Mouse (Mus musculus) hindbrain, embryonic 11.5 days (tissue): ENCODE measurements around the gene Trpm5. TPM values are rescaled to one million over a fixed set of nuclear protein-coding genes. Genes with fewer than 3 reads are reported as not detected.

Source experiments
- ATAC-seq: fragments of 200-750 bp; cut with Nextera tagmentation; 2 replicates; pipeline ENCODE4 v1.8.0; 2017; ENCODE audit warnings: mild to moderate bottlenecking, moderate TSS enrichment, moderate library complexity; ENCODE audit not compliant: low FRiP score
- DNase-seq: peaks from one replicate; pipeline ENCODE4 v3.0.0-alpha.2; 2015; ENCODE audit warnings: low spot score
- H3K27ac ChIP-seq: fragments of 300-500 bp; sonication (generic); 2 replicates; pipeline ENCODE4 v1.5.1; 2014; ENCODE audit warnings: mild to moderate bottlenecking, low read depth, low read length
- H3K27me3 ChIP-seq: fragments of 300-500 bp; sonication (generic); 2 replicates; pipeline ENCODE4 v1.6.1; 2014; ENCODE audit warnings: mild to moderate bottlenecking, low read length, moderate library complexity, mixed read lengths; ENCODE audit not compliant: control insufficient read depth, insufficient read depth
- H3K36me3 ChIP-seq: fragments of 300-500 bp; sonication (generic); 2 replicates; pipeline ENCODE4 v1.6.1; 2014; ENCODE audit warnings: mild to moderate bottlenecking, low read length, moderate library complexity, mixed read lengths; ENCODE audit not compliant: control insufficient read depth, insufficient read depth
- H3K4me1 ChIP-seq: fragments of 300-500 bp; sonication (generic); replicated peaks from 2 replicates; pipeline ENCODE4 v1.6.1; 2014; ENCODE audit warnings: low read length, mixed read lengths; ENCODE audit not compliant: control insufficient read depth, insufficient read depth
- H3K4me2 ChIP-seq: fragments of 300-500 bp; sonication (generic); replicated peaks from 2 replicates; pipeline ENCODE4 v1.6.1; 2014; ENCODE audit warnings: mild to moderate bottlenecking, low read depth, low read length
- H3K4me3 ChIP-seq: fragments of 300-500 bp; sonication (generic); 2 replicates; pipeline ENCODE4 v1.5.1; 2014; ENCODE audit warnings: low read depth, low read length
- H3K9ac ChIP-seq: fragments of 300-500 bp; sonication (generic); 2 replicates; pipeline ENCODE4 v1.6.1; 2014; ENCODE audit warnings: low read depth, low read length
- H3K9me3 ChIP-seq: fragments of 300-500 bp; sonication (generic); 2 replicates; pipeline ENCODE4 v1.6.1; 2016; ENCODE audit warnings: low read length; ENCODE audit not compliant: control insufficient read depth
- WGBS: fragments of 180-500 bp; shearing (Covaris S2); extraction: QIAGEN DNeasy Blood & Tissue Kit; methylation state at CpG from one replicate; pipeline ENCODE4 v1.1.7; 2014; 5-methylcytosine and 5-hydroxymethylcytosine counted together
- polyA plus RNA-seq: library from polyadenylated mRNA; unstranded; fragments of >200 nt; fragmentation: Nextera tagmentation; extraction: Ambion mirVana; gene quantifications from 2 replicates; pipeline ENCODE4 v1.2.1, GENCODE M21; 2014

The Trpm5 gene
- polyA plus RNA-seq, 1 experiment from 2014 or later = 0.88 TPM

GRCm38 (mm10) chr7:143123876-143124669 lies 29.6 kb upstream of the Trpm5 start:
- Histone ChIP-seq H3K27ac (no peak overlapping the region), H3K36me3 (no peaks in the 10 kb centered on the region), H3K4me3 (no peak overlapping the region), H3K9me3 (no peaks in the 10 kb centered on the region), H3K27me3 (no peaks in the 10 kb centered on the region), H3K4me2 (no peak overlapping the region), H3K4me1 (peaks cover 3% of the 10 kb centered on the region; the same call in 1 of the 2 replicates), H3K9ac (no peak overlapping the region)
- DNase-seq = peak; percentile 36
- 10% methylated on average over 6 of the region's 6 CpGs for WGBS
- peak; percentile 45; the same call in 1 of the 2 replicates for ATAC-seq

GRCm38 (mm10) chr7:143122191-143122590 lies 27.7 kb upstream of the Trpm5 start:
- Histone ChIP-seq H3K9me3 (no peaks in the 10 kb centered on the region), H3K27ac (no peak overlapping the region), H3K36me3 (no peaks in the 10 kb centered on the region), H3K4me2 (no peak overlapping the region), H3K9ac (0 out of 2 replicates have a peak overlapping the region, but pooled peaks have one; percentile 7), H3K4me1 (peaks cover 3% of the 10 kb centered on the region; the same call in 1 of the 2 replicates), H3K27me3 (no peaks in the 10 kb centered on the region), H3K4me3 (no peak overlapping the region)
- WGBS = 80% methylated on average over 4 of the region's 5 CpGs
- no peak for DNase-seq
- no peak for ATAC-seq

GRCm38 (mm10) chr7:143119826-143120225 lies 25.4 kb upstream of the Trpm5 start:
- H3K27me3 ChIP-seq = no peaks in the 10 kb centered on the region
- H3K27ac ChIP-seq = no peak overlapping the region
- no peak overlapping the region for H3K9ac ChIP-seq
- no peaks in the 10 kb centered on the region for H3K9me3 ChIP-seq
- H3K4me3 ChIP-seq = no peak overlapping the region
- ATAC-seq = no peak
- no peak for DNase-seq
- no peak overlapping the region for H3K4me2 ChIP-seq
- no peaks in the 10 kb centered on the region for H3K36me3 ChIP-seq
- peaks cover 3% of the 10 kb centered on the region; the same call in 1 of the 2 replicates for H3K4me1 ChIP-seq
- WGBS = 71% methylated on average over 3 of the region's 3 CpGs

GRCm38 (mm10) chr7:143119407-143119806 lies 25.0 kb upstream of the Trpm5 start:
- no peak overlapping the region for H3K9ac ChIP-seq
- no peak overlapping the region for H3K4me2 ChIP-seq
- no peaks in the 10 kb centered on the region for H3K36me3 ChIP-seq
- no peak overlapping the region for H3K4me3 ChIP-seq
- H3K27ac ChIP-seq = no peak overlapping the region
- no peaks in the 10 kb centered on the region for H3K9me3 ChIP-seq
- H3K4me1 ChIP-seq = peaks cover 3% of the 10 kb centered on the region; the same call in 1 of the 2 replicates
- no peaks in the 10 kb centered on the region for H3K27me3 ChIP-seq
- DNase-seq (no peak), ATAC-seq (no peak)
- 25% methylated on average over 1 of the region's 1 CpGs for WGBS

GRCm38 (mm10) chr7:143116521-143116920 lies 22.1 kb upstream of the Trpm5 start:
- Histone ChIP-seq H3K9me3 (no peaks in the 10 kb centered on the region), H3K4me3 (no peak overlapping the region), H3K27ac (no peak overlapping the region), H3K4me2 (no peak overlapping the region), H3K9ac (no peak overlapping the region), H3K4me1 (0 out of 2 replicates have a peak, but pooled peaks cover 3% of the 10 kb centered on the region), H3K27me3 (no peaks in the 10 kb centered on the region), H3K36me3 (no peaks in the 10 kb centered on the region)
- DNase-seq (no peak), ATAC-seq (no peak)
- WGBS = 84% methylated on average over 5 of the region's 5 CpGs

- Histone ChIP-seq H3K9me3 (no peaks in the 10 kb centered on the region), H3K4me3 (no peak overlapping the region), H3K27ac (no peak overlapping the region), H3K36me3 (no peaks in the 10 kb centered on the region), H3K4me1 (no peaks in the 10 kb centered on the region), H3K27me3 (no peaks in the 10 kb centered on the region), H3K4me2 (no peak overlapping the region), H3K9ac (no peak overlapping the region)
- ATAC-seq (no peak), DNase-seq (no peak)
These were observed 20.3 kb upstream of the Trpm5 start for GRCm38 (mm10) chr7:143114773-143115172.

- ATAC-seq (no peak), DNase-seq (no peak)
- H3K9me3 ChIP-seq = no peaks in the 10 kb centered on the region
- H3K27ac ChIP-seq = no peak overlapping the region
- peaks cover 13% of the 10 kb centered on the region for H3K27me3 ChIP-seq
- no peak overlapping the region for H3K4me3 ChIP-seq
- WGBS = 41% methylated on average over 1 of the region's 1 CpGs
- H3K4me2 ChIP-seq = no peak overlapping the region
- no peaks in the 10 kb centered on the region for H3K4me1 ChIP-seq
- H3K36me3 ChIP-seq = no peaks in the 10 kb centered on the region
- no peak overlapping the region for H3K9ac ChIP-seq
These were observed 18.0 kb upstream of the Trpm5 start for GRCm38 (mm10) chr7:143112395-143112794.

GRCm38 (mm10) chr7:143111719-143112118 lies 17.3 kb upstream of the Trpm5 start:
- Histone ChIP-seq H3K9me3 (no peaks in the 10 kb centered on the region), H3K9ac (no peak overlapping the region), H3K27ac (no peak overlapping the region), H3K4me3 (no peak overlapping the region), H3K36me3 (no peaks in the 10 kb centered on the region), H3K27me3 (peaks cover 20% of the 10 kb centered on the region), H3K4me1 (0 out of 2 replicates have a peak, but pooled peaks cover 2% of the 10 kb centered on the region), H3K4me2 (no peak overlapping the region)
- DNase-seq = no peak
- no peak for ATAC-seq
- WGBS = 71% methylated on average over 4 of the region's 4 CpGs

- H3K4me2 ChIP-seq = no peak overlapping the region
- H3K4me3 ChIP-seq = no peak overlapping the region
- H3K27ac ChIP-seq = no peak overlapping the region
- H3K9me3 ChIP-seq = no peaks in the 10 kb centered on the region
- 55% methylated on average over 1 of the region's 1 CpGs for WGBS
- H3K9ac ChIP-seq = no peak overlapping the region
- ATAC-seq (no peak), DNase-seq (no peak)
- H3K4me1 ChIP-seq = 0 out of 2 replicates have a peak, but pooled peaks cover 2% of the 10 kb centered on the region
- H3K36me3 ChIP-seq = no peaks in the 10 kb centered on the region
- peaks cover 29% of the 10 kb centered on the region for H3K27me3 ChIP-seq
These were observed 16.4 kb upstream of the Trpm5 start for GRCm38 (mm10) chr7:143110803-143111202.
